Mouse (Mus musculus) cerebellum, adult 2 months (tissue): ENCODE results near the gene Gm10401.

ENCODE experiments used
- CTCF ChIP-seq: fragments of 200-500 bp; IDR thresholded peaks from 2 replicates; pipeline ENCODE4 v1.5.1; 2011; ENCODE audit warnings: low read depth, mild to moderate bottlenecking, control low read depth, low read length, moderate library complexity, borderline replicate concordance; ENCODE audit not compliant: insufficient read depth
- POLR2A ChIP-seq: fragments of 200-500 bp; IDR thresholded peaks from 2 replicates; pipeline ENCODE4 v1.6.1; 2011; ENCODE audit warnings: low read length, control low read depth, borderline replicate concordance; ENCODE audit not compliant: insufficient read depth

- TF ChIP-seq POLR2A (no peak), CTCF (no peak)
Observed at GRCm38 (mm10) chr5:115081636-115082035, 16.5 kb downstream of the Gm10401 start.
